Mouse (Mus musculus) cerebral cortex, adult 2 months (tissue): ENCODE results near the gene Prr18.

Experiments
- WGBS: fragments of 180-500 bp; shearing (Covaris S2); methylation state at CpG from one replicate; pipeline ENCODE4 v1.1.7; 2018; 5-methylcytosine and 5-hydroxymethylcytosine counted together

Prr18 gene

DNA sequence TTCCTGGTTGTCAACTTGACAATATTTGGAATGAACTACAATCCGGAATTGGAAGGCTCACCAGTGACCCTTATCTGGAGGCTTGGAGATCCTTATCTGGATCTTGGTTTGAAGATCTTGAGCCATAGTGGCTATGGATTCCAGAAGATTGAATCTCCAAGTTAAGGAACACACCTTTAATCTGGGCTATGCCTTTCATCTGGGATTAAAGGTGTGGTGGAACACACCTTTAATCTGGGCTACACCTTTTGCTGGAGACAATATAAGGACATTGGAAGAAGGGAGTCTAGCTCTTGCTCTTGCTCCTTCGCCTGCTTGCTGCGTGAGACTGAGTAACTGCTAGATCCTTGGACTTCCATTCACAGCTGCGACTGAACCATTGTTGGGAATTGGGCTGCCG is at the start of gene Prr18:
Gene Prr18 (plus strand): TSS at position 301 of the 400 bp plus-strand sequence.
- 94% methylated on average over 1 of the region's 5 CpGs for WGBS

DNA sequence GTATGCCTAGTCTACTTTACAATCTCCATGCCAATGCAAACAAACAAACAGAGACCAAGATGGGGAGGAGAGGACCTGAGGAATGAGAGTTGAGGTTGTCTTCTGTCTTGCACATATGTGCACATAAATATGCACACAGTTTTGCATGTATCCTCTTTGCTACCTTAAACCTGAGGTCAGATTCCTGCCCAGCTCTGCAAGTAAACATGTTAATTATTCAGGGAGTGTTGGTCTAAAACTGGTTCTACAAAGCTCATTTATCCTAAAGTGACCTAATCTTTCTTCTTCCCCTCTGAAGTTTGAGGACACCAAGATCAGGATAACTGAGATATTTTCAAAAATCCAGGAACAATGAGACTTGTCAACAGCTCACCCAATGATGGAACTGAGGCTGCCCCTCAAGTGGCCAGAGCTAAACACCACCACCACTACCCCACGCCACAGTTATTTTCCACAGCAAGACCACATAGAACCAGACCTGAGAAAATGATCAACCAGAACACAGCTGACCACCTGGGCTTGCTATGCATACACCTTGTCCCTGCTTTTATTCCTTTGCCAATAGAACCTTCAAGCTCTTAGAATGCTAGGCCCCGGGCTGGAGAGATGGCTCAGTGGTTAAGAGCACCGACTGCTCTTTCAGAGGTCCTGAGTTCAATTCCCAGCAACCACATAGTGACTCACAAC is 47.1 kb upstream of the Prr18 start:
- 96% methylated on average over 3 of the region's 3 CpGs for WGBS

DNA sequence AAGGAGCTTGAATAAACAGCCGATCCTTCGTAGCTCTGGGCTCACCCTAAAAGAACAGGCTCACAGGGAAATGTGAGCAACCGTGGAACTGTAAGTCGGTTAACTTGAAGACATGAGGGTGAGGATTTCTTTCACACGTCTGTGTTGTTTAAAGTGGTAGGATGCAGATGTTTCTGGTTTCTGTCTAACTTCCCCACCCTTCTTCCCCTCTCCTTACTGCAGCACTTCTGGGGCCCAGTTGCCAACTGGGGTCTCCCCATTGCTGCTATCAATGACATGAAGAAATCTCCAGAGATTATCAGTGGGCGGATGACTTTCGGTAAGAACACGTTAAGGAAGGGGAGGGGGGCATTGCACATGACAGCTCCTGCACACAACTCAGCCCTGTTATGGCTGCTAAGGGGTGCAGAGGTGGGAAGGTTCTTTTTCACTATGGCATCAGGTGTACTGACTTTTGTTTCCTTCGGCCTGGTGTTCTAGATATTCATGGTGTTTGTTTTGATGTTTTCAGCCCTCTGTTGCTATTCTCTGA is 40.9 kb upstream of the Prr18 start:
- 67% methylated on average over 9 of the region's 9 CpGs for WGBS

DNA sequence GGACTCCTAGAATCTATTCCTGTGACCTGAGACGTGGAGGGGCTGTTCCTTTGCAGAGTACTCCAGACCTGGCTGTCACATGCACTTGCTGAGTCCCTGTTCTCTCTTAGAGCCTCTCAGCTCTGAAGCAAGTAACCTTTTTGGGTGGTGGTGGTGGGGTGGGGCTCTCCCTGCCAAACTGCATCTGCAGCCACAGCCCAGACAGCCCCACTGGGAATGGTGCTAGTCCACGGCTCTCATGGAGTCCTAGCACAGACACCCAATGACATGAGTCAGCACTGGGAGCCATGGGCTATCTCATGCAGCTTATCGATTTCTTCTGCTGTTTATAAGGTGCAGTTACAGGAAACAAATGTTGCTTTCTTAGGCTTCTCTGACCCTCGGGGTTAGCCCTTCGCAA is 39.5 kb upstream of the Prr18 start:
- 81% methylated on average over 5 of the region's 5 CpGs for WGBS

DNA sequence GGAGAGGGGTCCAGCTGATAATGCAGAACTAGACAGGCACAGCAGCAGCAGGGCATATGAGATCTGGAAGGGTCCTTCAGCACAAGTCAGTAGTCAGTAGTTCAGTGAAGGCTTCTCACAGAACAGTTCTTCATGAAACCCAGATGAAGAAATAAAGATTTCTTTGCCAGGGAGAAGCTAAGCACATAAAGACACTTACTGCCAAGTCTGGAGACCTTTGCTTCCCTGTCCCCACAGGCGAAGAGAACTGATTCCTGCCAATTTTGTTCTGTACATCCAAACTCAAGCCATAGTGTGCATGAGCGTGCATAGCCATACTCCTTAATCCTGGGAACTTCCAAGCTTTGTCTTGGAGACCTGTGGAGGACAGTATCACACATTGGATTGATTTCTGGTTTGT is 39.0 kb upstream of the Prr18 start:
- 90% methylated on average over 2 of the region's 2 CpGs for WGBS

DNA sequence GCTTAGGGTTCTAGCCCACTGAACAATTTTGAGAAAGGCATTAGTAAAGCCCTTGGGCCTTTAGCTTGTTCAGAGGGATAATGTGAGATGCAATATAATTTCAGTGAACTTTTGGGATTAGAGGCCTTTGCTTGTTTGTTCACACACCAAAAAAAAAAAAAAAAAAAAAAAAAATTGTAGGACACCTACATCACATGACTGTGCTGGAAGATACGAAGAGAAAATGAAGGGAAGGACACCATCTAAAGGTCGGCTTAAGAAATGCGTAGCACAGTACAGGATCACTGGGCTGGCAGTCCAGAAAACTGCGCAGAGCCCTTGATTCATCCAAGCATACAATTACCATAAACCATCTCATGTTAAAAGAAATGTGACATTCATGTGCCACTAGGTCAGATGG is 35.7 kb upstream of the Prr18 start:
- WGBS: 73% methylated on average over 4 of the region's 4 CpGs

DNA sequence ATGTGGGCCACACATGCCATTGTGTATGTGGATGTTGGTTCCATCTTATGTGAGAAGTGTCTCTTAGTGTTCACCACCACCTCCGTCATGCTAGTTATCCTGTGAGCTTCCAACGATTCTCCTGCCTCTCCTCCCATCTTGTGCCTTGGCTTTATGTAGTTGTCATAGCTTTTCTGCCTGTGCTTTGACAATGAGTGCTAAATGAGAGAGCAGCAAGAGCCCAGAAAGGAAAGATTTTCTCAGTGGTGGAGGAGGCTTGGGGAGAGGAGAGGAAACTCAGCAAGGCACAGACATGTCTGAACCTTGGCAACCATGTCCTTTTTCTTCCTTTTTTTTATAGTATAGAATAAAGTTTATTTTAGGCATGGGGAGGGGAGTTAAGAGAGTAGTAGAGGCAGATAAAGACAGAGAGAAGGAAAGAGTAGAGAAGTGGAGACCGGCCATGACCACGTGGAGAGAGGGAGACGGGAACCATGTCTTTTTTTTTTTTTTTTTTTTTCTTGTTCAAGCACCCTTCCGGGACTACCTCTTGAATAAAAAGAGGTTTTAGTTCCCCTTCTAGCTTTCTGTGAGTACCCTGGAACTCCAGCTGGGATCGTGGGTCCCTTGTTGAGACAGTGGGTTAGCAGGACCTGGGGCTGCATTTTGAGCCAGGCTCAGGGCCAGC is 34.4 kb upstream of the Prr18 start:
- 51% methylated on average over 7 of the region's 7 CpGs for WGBS

DNA sequence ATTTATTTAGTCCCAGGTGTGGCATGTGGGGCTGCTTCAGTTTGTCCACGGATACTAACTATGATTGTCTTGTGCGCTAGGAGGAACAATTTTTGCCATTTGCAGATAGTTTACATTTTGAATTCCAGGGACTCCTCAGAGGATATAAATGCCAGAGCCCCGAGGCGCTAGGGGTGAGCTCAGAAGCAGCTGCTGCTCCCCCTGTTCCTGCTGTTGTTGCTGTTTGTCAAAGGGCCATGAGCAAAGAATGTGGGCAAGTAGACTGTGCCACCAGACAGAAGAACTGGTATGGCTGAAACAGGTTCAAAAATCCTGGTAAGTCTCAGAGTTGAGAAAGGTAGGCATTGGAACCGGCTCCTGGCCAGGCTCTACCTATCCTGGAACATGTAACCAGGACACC is 33.6 kb upstream of the Prr18 start:
- 80% methylated on average over 5 of the region's 5 CpGs for WGBS

DNA sequence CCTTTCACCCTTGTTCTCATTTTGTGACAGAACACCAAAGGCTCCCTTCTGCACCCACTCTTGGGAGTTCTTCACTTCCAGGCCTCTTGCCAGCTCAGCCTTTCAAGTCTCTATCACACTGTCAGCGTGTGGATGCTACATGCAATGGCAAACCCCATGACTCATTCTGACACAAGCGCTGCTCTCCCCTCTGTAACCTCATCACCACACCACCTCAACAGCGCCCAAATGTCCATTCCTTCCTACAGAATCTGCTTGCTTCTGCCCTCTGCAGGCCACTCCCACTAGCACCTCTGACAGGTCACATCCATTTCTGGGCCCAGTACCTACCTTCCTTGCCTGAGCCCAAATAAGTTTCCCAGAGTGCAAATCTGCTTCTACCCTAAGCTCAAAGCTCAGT is 31.5 kb upstream of the Prr18 start:
- WGBS: 47% methylated on average over 3 of the region's 3 CpGs

DNA sequence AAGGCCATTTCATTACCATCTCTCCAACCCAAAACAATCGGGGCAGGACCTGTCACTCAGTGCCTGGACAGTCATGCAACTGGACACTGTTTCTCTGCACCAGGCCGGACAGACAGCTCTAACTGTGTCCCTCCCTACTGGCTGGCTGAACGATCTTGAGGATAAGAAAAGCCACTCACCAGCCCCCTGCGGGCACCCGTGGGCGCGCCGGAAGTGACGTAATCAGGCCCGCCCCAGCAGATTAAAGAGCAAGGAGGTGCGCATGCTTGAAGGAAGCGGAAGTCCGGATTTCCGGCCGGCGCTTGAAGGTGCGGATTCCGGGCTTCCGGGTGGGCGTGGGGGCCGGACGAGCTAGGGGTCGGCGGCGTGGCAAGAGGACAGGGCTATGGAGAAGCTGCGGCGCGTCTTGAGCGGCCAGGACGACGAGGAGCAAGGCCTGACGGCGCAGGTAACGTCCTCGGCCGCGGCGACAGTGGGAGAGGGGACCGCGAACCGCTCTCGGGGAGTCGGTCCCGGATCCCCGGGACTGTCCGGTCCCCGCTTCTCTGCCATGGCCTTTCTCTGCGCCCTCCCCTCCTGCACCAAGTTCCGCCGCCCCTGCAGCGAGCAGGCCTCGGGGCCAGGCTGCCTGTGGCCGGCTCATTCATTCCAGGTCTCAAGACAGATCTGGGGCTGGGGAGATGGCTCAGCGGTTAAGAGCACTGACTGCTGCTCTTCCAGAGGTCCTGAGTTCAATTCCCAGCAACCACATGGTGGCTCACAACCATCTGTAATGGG is 26.2 kb upstream of the Prr18 start, which contains the start of gene Sft2d1:
Gene Sft2d1 (plus strand): TSS at position 265 of the 777 bp plus-strand sequence.
- WGBS: under 1% methylated on average over 49 of the region's 54 CpGs

DNA sequence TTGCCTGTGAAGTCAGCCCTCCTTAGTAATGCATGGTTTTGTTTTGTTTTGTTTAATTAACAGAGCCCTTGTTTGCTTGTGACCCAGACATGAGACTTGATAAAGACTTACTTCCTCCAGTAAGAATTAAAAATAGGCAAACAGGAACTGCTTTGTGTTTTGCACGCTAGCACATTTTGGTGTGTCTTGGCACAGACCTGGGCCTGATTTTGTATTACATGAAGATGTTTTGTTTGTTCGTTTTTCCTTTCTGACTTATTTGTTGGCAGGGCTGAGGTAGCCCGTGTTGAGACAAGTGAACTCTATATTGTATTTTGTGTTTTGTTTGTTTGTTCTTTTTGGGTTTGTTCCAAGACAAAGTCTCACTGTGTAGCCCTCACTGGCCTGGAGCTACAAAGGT is 25.5 kb upstream of the Prr18 start:
- WGBS: 27% methylated on average over 3 of the region's 3 CpGs

DNA sequence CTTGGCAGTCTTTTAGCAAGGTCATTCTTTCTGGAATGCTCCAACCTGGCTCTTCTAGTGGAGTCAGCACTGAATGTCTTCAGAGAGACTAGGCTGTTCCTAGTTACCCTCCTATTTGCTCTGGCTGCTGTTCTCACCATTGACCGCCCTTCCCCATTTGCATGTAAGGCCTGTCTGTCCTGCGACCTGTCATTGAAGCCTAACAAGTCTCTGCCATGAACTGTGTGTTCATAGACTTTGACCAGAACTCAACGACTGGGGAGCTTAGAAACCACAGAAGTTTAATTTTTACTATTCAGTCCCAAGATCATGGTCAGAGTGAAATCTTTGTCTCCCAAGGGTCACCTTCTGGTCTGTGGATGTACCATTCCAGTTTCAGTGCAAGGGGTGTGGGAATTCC is 23.3 kb upstream of the Prr18 start:
- 83% methylated on average over 3 of the region's 3 CpGs for WGBS

DNA sequence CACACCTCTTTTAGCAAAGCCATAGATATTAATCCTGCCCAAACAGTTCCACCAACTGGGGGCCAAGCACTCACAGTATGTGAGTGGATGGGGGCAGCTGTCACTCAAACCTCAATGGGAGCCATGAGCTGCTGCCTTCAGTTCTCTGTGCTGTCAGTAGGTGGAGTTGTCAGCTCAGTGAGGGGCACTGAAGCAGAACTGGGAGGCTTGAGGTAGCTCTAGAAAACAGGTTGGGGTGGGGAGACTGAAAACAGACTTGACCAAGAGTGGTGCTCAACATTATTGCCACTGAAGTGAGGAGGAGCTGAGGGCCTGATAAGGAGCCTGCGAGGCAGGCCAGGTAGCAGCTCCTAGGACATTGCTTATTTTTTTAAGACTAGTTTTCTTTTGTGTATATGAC is 21.0 kb upstream of the Prr18 start:
- 95% methylated on average over 1 of the region's 1 CpGs for WGBS

DNA sequence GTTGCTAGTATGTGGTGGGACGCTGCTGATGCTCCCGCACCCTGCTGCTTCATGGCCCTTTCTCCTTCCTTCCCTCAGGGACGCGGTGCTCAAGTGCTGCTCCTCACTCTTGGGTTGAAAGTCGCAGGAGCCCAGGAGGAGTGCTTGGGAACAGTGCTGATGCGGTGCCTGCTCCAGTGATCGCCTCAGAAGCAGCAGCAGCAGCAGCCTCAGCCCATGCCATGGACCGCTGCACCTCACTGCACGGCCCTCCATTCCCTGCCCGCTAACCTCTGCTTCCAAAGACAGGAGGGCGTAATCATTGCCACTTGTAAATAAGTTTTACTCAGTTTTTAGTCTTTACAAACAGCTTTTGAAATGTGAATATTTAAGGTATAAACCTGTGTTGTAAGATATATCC is 10.4 kb upstream of the Prr18 start:
- 92% methylated on average over 10 of the region's 11 CpGs for WGBS

DNA sequence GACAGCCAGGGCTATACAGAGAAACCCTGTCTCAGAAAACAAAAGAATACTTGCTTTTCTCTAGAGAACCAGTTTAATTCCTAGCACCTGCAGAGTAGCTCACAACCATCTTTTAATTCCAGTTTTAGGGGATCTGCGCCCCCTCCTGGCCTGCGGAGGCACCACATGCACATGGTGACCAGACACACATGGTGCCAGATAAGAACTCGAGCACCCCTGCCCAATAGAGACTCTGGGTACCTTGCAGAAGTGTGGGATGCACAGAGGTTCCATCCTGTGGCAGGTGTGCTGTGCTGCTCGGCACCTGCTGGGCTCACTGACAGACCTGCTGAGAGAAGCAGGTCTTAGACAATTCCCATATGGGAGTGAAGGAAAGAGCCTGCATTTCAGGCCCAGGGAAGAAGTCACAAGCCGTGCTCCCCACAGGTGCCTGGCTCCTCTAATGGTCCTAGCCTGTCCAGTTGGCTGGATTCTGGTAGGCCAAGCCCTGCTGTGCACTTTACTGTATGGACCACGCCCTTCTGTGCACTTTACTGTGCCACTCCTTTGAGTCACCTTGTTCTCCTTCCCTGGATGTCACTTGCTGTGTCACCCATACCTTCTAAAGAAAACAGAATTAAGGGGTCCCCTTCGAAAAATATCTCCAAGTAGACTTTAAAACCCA is 8.6 kb upstream of the Prr18 start:
- WGBS: 80% methylated on average over 7 of the region's 7 CpGs

DNA sequence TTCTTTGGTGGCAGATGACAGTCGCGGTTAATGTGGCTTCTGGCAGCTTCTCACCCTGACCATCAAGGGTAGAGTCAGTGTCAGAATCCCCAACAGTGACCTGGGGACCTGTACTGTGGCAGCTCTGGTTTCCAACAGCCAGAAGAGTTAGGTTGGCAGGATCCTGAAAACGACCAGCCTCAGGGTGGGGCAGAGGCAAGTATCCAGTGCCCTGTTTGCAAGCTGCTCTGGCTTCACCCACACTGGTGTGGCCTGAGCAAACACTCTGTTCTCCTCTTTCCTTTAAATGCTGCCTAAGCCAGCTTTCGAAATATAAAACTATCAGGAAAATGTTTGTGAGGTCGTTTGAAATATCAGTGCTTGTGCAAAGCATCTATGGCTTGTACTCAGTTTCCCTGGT is 6.7 kb upstream of the Prr18 start:
- whole genome bisulfite sequencing: 79% methylated on average over 5 of the region's 5 CpGs

DNA sequence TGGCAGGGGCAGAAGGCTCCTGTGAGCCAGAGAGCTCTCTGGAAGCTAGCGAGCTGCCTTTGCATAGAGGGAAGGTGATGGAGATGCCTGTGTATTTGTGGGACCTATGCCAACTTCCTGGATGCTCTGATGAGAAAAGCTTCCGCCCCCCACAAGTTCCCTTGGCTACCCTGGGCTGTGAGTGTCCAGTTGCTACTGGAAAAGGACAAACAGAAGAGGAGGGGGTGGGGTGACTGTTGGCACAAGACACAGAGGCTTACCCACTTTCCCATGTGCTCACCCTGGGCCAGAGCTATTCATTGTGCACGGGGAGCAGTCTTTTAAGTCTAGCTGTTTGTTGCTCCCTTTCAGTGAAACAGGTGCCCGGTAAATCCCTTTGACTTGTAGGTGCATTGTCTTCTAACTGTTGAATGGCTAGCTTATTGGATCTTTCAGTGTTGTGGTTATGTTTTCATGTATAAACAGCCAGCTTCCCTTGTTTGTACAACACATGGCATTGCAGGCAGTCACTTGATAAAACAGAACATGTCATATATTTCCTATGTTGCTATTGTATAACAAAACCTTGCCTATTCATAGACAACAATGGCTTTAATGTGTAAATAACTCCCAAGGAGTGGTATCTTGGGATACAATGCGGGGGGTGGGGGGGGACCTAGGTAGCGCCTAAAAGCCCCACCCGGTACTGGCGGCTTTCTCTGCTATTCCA is 2.6 kb downstream of the Prr18 start:
- WGBS: 12% methylated on average over 8 of the region's 8 CpGs

DNA sequence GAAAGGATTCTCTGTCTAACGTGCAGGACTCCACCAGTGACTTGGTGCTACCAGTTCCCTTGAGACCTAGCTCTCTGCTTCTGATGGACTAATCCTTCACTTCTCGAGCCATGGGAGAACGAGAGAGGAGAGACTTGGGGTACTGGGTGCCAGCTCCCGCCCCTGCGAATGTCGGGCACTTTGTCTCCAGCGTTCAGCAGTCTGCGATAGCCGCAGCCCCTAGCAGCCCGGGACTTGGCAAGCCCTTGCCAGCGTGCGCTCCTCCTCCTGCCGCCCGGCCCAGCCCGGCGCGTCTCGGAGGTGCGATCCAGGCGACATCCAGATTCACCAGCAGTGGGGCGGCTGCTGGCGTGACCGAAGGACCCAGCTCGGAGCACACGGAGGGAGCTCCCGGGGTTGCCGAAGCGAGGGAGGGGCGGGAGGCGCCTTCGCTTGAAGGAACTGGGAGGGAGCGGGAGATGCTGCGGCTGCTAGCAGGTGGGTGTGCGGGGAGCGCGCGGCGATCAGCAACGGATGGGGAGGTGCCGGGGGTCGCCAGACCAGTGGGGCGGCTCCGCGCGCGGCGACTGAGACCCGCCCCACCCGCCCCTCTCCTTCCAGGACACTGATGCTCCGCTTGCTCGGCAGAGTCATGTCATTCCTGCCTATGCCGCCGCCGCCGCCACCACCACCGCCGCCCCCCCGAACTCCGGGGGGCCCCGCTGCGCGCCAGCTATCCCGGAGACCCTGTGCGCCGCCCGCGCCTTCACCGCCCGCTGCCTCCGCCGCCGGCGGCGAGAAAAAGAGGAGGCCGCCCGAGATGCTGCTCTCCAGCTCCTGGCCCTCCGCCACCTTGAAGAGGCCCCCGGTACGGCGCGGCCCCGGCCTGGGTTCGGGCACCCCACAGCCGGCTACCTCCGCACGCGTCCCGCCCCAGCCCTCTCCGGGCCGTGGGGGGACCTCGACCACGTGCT is 3.4 kb downstream of the Prr18 start:
- WGBS: under 1% methylated on average over 70 of the region's 92 CpGs

DNA sequence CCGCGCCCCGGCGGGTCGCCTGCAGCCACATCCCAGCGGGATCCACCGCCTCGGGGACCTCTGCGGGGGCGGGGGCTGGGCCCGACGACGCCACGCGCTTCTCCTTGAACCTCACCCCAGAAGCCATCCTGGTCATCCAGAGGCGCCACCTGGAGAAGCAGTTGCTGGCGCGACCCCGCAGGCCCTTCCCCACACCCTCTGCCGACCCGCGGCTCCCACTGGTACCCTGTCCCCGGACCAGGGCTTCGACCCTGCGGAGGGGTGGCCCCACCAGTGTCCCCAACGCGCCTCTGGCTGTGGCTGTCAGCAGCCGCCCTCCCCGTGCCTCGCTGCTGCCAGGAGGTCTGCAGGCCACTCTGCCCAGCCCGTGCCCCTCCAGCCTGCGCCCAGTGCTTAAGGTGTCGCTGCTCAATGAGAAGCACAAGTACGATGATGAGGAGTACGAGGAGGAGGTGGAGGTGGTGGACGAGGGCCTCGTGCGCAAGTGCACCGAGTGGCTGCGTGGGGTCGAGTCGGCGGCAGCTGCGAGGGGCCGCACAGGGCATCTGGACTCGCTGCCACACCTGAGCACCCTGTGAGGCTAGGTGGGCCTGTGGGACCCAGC is 4.2 kb downstream of the Prr18 start:
- 15% methylated on average over 46 of the region's 46 CpGs for WGBS

DNA sequence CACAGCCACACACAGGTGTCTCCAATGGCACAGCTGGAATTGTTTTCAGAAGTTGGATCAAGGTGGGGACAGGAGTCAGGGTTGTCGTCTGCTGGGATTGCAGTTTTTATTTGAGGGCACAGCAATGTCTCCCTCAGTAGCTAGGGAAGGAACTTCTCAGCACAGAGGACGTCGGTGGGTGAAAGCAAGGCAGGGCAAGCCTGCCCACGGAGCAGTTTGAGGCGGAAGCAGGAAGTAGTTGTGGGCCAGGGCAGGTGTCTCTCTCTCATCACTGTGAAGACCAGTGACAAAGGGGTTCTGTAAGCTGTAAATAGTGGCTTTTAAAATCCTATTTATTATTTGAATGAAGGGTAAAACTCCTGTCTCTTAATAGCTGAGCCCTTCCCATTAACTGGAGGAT is 5.4 kb downstream of the Prr18 start:
- 38% methylated on average over 5 of the region's 5 CpGs for WGBS
